Mouse (Mus musculus) kidney, postnatal 0 days (tissue): Measurements from ENCODE around the gene Tmem104. TPM values are rescaled to one million over a fixed set of nuclear protein-coding genes. Genes with fewer than 3 reads are reported as not detected.

Source experiments
- ATAC-seq: fragments of 200-750 bp; cut with Nextera tagmentation; replicated peaks from 2 replicates; pipeline ENCODE4 v1.8.0; 2017; ENCODE audit warnings: low read depth, moderate number of reproducible peaks, moderate TSS enrichment, moderate library complexity; ENCODE audit not compliant: low FRiP score
- DNase-seq: peaks from one replicate; pipeline ENCODE4 v3.0.0-alpha.2; 2016; ENCODE audit warnings: low spot score
- H3K27ac ChIP-seq: fragments of 300-500 bp; sonication (generic); 2 replicates; pipeline ENCODE4 v1.5.1; 2014; ENCODE audit warnings: mild to moderate bottlenecking
- H3K27me3 ChIP-seq: fragments of 300-500 bp; sonication (generic); 2 replicates; pipeline ENCODE4 v1.6.1; 2014; ENCODE audit warnings: low read length, mixed read lengths; ENCODE audit not compliant: insufficient read depth
- H3K36me3 ChIP-seq: fragments of 300-500 bp; sonication (generic); 2 replicates; pipeline ENCODE4 v1.6.1; 2014; ENCODE audit warnings: low read length, mixed read lengths; ENCODE audit not compliant: insufficient read depth
- H3K4me1 ChIP-seq: fragments of 300-500 bp; sonication (generic); replicated peaks from 2 replicates; pipeline ENCODE4 v1.6.1; 2014; ENCODE audit warnings: antibody characterized with exemption, low read length, mixed read lengths; ENCODE audit not compliant: insufficient read depth
- H3K4me2 ChIP-seq: fragments of 300-500 bp; sonication (generic); 2 replicates; pipeline ENCODE4 v1.6.1; 2014; ENCODE audit warnings: mild to moderate bottlenecking, low read length, moderate library complexity, mixed read lengths
- H3K4me3 ChIP-seq: fragments of 300-500 bp; sonication (generic); replicated peaks from 2 replicates; pipeline ENCODE4 v1.5.1; 2014; ENCODE audit warnings: low read depth, low read length
- H3K9ac ChIP-seq: fragments of 300-500 bp; sonication (generic); 2 replicates; pipeline ENCODE4 v1.6.1; 2014; ENCODE audit warnings: low read depth, low read length
- H3K9me3 ChIP-seq: fragments of 300-500 bp; sonication (generic); replicated peaks from 2 replicates; pipeline ENCODE4 v1.6.1; 2016; ENCODE audit warnings: low read length, inconsistent platforms, mixed read lengths
- CTCF ChIP-seq: IDR thresholded peaks from 2 replicates; pipeline ENCODE4 v1.5.1; 2016; ENCODE audit warnings: antibody characterized with exemption, low read depth, mild to moderate bottlenecking, moderate library complexity
- WGBS: fragments of 180-500 bp; shearing (Covaris S2); extraction: QIAGEN DNeasy Blood & Tissue Kit; methylation state at CpG from one replicate; pipeline ENCODE4 v1.1.7; 2014; 5-methylcytosine and 5-hydroxymethylcytosine counted together
- polyA plus RNA-seq: library from polyadenylated mRNA; unstranded; fragments of >200 nt; fragmentation: Nextera tagmentation; extraction: Ambion mirVana; gene quantifications from 2 replicates; pipeline ENCODE4 v1.2.1, GENCODE M21; 2015

The Tmem104 gene
- polyA plus RNA-seq, 1 experiment from 2014 or later = 12.0 TPM

DNA sequence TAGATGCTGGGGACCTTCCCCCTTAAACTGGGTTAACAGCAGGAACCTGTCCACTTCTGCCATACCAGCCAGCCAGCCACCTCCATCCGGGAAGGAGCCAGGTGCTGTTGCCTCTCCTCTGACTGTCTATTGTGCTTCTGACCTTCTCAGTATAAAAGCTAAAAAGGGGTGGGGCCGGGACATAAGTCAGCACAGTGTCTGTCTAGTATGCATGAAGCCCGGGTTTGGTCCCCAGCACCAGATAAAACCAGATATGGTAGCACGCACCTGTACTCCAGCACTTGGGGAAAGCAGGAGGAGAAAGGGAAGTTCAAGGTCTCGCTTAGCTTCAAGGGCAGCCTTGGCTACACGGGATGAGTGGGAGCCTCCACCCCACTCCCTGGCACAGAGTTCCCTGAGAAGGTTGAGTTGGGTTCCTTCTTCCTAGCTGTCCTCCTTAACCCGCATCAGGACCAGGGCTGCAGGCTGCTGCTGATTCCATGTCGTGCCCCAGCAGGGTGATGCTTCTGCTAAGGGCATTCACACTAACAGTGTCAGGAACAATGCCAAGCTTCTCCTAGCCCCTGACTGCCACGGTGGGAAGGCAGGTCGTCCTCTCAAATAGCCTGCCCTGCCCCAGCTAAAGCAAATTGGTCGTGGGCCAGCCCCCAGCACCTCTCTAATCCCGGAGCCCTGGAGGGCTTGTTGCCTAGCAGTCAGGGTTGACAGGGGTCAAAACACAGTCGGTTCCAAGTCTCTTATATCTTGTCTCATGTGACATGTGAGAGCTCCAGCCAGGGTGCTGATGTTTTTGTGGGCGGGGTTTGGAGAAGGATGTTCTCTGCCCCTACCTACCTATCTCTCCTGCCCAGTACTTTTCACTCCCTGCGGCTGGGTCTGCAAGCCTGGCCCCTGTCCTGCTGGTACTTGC is 42.0 kb downstream of the Tmem104 start:
- H3K9ac ChIP-seq = no peak overlapping the region
- 0 out of 2 replicates have a peak, but pooled peaks cover 3% of the 10 kb centered on the region for H3K27me3 ChIP-seq
- WGBS = 50% methylated on average over 15 of the region's 15 CpGs
- H3K36me3 ChIP-seq = no peaks in the 10 kb centered on the region
- no peak overlapping the region for H3K4me3 ChIP-seq
- H3K27ac ChIP-seq = no peak overlapping the region
- no peak for DNase-seq
- TF ChIP-seq CTCF = no peak
- ATAC-seq = no peak
- H3K4me1 ChIP-seq = no peaks in the 10 kb centered on the region
- no peak overlapping the region for H3K4me2 ChIP-seq
- no peaks in the 10 kb centered on the region for H3K9me3 ChIP-seq

DNA sequence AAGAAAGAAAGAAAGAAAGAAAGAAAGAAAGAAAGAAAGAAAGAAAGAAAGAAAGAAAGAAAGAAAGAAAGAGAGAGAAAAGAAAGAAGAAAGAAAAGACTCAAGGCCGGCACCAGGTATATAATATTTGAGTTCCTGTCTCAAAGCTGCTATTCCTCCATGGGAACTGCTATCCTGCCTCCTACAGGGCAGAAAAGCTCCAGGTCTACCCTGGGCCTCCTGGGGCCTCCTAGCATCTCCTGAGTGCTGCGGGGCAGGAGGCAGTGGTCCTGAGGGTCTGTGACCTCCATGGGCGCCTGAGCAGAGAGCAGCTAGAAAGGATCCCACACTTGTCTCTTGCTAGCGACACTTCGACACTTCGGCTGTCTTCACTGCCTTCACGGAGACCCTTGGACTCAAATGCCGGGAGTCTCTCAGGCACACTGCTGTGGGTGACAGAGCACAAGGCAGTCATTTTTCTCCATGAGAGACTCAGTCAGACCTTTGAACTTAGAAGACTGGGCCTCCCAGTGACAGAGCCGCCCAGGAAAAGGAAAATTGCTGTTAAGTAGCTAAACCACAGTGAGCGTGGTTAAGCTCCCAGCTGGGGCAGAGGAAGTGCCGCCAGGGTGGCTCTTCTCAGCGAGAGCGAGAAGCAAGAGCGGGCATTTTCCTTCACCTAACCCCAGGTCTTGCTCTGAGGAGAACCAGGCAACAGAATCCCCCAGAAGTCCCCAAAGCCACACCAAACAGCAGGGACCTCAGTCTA is 44.1 kb downstream of the Tmem104 start:
- peak overlapping the region; percentile 71 for H3K27ac ChIP-seq
- no peaks in the 10 kb centered on the region for H3K9me3 ChIP-seq
- H3K4me3 ChIP-seq = no peak overlapping the region
- no peak for TF ChIP-seq CTCF
- 0 out of 2 replicates have a peak, but pooled peaks cover 3% of the 10 kb centered on the region for H3K27me3 ChIP-seq
- DNase-seq (peak; percentile 50), ATAC-seq (peak; percentile 38; the same call in 1 of the 2 replicates)
- WGBS = 48% methylated on average over 14 of the region's 14 CpGs
- H3K4me1 ChIP-seq = no peaks in the 10 kb centered on the region
- H3K4me2 ChIP-seq = no peak overlapping the region
- H3K36me3 ChIP-seq = no peaks in the 10 kb centered on the region
- no peak overlapping the region for H3K9ac ChIP-seq

DNA sequence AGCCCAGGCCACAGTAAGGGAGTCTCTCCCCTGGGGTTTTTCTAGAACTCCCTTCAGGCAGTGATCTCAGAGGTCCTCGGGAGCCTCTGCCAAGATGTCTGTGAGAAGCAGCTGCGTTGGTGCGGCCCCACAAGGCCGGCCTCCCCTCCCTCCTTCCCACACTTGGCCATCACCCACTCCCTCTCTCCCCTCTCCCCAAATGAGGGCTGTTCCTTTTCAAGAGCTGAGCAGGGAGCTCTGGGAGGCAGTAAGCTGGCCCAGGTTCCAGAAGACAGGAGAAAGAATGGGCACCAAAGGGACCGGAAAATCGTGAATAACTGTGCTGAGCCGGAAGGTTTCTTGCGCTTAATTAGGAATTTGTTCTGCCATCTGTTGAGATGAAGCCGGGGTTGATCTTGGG is 44.6 kb downstream of the Tmem104 start:
- H3K4me3 ChIP-seq = no peak overlapping the region

DNA sequence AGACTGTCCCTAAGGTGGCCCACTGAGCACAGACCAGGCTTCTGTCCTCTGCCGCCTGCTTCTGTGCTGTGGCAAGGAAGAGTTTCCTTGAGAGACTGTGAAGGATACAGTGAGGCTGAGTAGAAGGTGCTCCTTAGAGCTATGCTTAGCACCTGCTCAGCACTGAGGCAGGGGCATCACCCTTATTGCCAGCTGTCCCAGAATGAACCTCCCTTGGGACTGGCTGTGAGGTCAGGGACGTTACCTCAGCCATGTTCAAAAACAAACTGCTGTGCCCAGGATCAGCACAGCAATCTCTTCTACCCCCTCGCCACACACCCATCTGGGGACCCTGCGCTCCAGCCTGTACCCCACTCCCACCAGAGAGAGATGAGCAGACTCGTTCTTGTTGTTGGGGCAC is 45.6 kb downstream of the Tmem104 start:
- no peak for ATAC-seq
- Histone ChIP-seq H3K27me3 (0 out of 2 replicates have a peak, but pooled peaks cover 3% of the 10 kb centered on the region), H3K36me3 (no peaks in the 10 kb centered on the region), H3K27ac (no peak overlapping the region), H3K4me2 (no peak overlapping the region), H3K4me1 (no peaks in the 10 kb centered on the region), H3K4me3 (no peak overlapping the region), H3K9ac (no peak overlapping the region), H3K9me3 (no peaks in the 10 kb centered on the region)
- WGBS = 88% methylated on average over 5 of the region's 5 CpGs
- no peak for DNase-seq
- TF ChIP-seq CTCF = no peak

More for the DNA sequence above, 44.6 kb downstream of the Tmem104 start:
- 0 out of 2 replicates have a peak, but pooled peaks cover 3% of the 10 kb centered on the region for H3K27me3 ChIP-seq
- no peaks in the 10 kb centered on the region for H3K9me3 ChIP-seq
- no peak overlapping the region for H3K9ac ChIP-seq
- H3K4me1 ChIP-seq = no peaks in the 10 kb centered on the region
- H3K27ac ChIP-seq = peak overlapping the region; percentile 71
- DNase-seq (no peak), ATAC-seq (no peak)
- 60% methylated on average over 9 of the region's 9 CpGs for WGBS
- no peak overlapping the region for H3K4me2 ChIP-seq
- H3K36me3 ChIP-seq = no peaks in the 10 kb centered on the region
- TF ChIP-seq CTCF = no peak

DNA sequence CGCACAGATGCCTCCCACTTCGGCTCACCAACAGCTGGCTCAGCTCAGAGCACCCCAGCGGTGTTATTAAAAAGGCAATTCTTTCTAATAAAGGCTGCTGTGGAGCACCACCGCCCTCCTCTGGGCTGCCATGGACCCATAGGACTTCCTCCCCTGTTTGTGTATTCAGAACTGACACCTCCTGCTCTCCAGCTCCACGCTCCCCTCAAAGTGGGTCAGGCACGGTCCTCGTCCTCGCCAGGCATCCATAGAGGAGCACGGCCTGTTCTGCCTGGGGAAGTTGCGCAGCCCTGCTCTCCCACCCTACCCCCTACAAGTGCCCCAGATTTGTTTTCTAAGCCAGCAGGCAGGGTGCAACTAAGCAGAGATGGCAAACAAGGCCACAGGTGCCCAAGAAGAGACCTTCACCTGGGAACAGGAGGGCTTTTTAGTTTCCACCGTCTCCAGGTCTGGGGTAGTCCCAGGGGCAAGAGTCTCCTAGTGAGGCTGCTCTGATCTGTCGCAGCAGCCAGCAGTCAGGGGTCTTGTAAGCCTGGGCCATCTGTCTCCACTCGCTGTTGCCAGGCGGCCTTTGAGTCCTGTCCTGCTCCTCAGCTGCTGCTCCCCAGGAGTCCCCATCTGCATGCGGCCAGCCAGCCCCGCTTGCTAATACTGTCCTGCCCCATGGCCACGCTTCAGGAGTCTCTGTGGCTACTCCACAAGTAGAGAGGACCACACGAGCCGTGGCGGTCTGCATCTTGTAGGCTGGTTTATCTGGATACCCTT is 46.4 kb downstream of the Tmem104 start:
- DNase-seq (no peak), ATAC-seq (no peak)
- Histone ChIP-seq H3K27me3 (0 out of 2 replicates have a peak, but pooled peaks cover 3% of the 10 kb centered on the region), H3K9ac (no peak overlapping the region), H3K9me3 (no peaks in the 10 kb centered on the region), H3K4me3 (no peak overlapping the region), H3K27ac (no peak overlapping the region), H3K4me2 (no peak overlapping the region), H3K4me1 (no peaks in the 10 kb centered on the region), H3K36me3 (no peaks in the 10 kb centered on the region)
- peak; percentile 46; the same call in 1 of the 2 replicates for TF ChIP-seq CTCF
- WGBS = 69% methylated on average over 20 of the region's 20 CpGs
